Mouse (Mus musculus) cerebellum, postnatal 10 days (tissue): ENCODE results near the gene Glis1.

Source experiments
- DNase-seq, 2 experiments: peaks; one replicate each; pipeline ENCODE4 v3.0.0; 2021; ENCODE audit warnings: mixed read lengths in 2 of 2

Glis1 gene

DNA sequence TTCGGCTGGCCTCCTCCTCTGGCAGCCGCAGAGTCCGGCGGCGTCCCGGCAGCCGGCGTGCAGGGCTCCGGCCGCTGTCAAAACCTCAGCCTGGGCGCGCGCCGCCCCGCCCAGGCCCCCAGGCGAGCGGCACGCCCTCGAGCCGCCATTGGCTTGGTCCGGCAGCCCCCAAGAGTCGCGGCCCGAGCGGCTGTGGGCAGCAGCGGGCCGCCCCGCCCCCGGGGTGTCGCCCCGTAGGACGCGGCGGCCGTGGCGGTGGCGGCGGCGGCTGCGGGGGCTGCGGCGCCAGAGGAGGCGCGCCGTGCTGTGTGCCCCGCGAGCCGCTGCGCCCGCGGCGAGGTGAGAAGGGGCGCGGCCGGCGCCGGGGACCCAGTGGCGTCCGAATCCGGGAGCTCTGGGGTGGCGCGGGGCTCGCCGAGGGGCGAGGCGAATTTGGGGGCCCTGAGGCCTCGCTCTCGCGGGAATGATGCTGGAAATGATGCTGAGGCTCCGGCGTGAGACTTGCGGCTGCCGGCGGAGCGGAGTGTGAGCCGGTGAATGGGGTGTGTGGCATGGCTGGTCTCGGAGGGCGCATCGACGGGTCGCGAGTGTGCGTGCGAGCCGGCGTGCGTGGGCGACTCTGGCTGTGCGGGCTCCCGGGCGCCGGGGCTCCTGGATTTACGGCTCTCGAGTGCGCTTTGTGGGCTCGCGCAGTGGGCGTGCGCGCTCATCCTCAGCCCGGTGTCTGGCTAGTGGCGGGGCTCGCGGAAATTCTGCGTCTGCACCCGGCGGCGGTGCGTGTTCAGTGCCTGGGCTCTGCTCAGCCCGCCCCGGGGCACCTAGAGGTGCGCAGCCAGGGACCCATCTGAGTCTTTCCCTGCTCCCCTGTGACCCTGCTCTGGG, at the start of gene Glis1:
Gene Glis1 (plus strand): TSS at position 236 of the 882 bp plus-strand sequence.
- DNase-seq = peak; percentile 51 to 65

DNA sequence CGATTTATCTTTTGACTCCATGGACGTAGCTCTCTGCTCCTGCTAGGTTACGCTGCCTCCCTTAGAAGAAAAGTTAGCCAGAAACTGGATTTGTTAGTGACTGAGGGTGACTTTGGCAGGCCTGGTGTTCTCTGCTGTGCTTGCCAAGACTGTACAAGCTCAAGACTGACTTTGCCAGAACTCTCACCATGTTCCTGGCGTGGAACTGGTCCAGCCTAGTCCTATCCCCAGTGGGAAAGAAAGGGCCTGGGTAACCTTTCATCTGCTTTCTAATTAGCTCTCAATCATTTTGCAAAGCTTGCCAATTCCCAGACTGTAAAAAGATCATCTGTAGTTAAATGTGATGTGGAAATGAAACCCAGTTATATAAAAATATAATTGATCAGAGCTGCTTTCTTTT, 47.4 kb upstream of the Glis1 start:
- peak; percentile 81 to 91 for DNase-seq

DNA sequence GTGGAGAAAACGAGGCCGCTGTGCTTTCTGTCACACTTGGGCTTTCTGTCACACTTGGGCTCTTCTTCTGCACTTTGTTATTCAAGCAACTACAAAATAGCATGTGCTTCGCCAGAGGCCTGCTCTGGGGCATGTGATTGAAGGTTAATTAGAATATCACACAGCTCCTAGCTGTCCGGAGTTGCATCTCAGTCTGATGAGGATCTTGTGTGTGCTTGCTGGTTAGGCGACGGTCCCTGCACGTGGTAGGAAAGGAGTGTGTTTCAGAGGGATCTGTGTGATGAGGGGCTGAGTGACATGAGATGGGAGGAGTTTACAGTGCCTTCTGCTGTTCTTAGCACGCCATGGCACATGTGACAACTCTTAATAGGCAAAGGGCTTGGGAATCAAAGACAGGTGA, 46.9 kb upstream of the Glis1 start:
- peak; percentile 34 to 45 for DNase-seq

DNA sequence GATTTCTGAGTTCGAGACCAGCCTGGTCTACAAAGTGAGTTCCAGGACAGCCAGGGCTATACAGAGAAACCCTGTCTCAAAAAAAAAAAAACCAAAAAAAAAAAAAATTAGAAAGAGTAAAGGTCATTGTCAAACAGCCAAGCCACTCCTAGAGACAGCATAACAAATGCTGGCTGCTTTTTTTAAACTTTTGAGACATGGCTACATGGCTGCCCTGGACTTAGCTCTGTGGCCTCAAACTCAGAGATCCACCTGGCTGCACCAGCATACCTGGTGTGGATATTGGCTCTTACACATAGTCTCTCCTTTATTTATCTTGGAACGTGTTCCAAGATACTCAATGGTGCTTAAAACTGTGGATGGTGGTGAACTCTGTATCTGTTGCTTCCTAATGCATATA, 46.1 kb upstream of the Glis1 start:
- DNase-seq = no peak

DNA sequence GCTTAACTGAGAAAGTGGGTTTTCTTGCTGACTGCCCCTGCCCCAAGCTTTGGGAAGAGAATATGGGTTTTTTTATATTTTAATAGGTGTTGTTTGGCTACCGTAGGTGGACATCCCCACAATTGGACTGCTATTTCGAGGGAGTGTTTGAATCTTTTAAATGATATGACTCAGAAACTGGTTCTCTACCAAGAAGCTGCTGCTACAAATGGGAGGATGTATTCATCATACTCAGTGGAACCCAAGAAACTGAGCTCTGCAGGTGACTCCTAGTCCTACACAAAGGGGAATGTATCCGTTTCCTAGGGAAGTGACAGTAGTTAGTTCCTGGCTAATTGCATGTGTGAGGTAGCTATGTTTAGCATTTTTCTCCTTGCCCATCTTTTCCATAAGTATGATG, 45.0 kb upstream of the Glis1 start:
- no peak for DNase-seq

DNA sequence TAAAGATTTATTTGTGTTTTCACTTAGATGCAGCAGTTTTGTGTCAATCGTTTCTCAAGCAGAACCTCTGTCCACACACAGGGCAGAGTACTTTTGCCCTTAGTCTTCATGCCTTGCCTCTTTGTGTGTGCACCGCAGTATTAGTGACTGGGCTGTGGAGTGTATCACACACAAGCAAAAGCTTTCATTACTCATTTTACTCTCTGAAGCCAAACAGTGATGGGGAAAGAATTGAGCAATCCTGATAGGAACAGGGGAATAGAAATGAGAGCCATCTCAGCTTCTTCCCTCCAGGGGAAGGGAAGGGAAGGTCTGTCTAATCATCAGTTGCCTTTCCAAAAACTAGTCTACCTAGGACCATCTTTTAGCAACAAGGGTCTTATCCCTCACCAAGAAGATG, 40.6 kb upstream of the Glis1 start:
- no peak for DNase-seq

DNA sequence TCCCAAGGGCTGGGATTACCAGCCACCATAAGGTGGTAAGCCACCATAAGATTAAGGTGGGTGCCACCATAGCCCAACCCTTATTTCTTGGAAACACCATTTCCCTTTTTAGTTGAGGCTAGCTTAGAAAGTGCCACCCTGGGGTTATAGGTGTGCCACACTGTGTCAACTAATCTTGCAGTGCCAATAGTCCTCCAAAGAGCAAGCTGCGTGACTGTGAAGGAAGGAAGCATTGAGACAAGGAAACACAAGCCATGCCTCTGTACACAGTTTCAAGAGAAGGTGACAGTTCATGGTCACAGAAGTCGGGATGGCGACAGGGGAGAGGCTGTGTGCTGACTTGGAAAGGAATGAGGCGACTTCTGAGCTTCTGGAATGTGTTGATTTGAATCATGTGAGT, 14.2 kb upstream of the Glis1 start:
- DNase-seq = no peak

DNA sequence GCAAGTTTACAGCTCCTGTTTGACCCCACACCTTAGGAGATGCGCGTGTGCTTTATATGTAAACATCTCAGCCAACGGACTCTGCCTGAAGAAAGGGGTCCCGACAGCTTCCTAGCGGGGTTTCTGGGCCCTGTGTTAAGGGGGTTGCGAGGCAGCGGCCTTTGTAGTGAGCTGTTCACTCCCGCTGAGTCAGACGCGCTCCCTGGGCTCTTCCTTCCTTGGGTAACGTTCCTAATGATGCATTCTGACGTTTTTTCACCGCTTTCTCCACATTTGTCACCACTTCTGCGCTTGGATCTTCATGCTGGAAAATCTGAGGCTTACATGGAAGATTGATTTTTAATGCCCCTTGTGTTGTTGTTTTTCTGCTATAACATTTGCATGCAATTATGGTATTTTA, 12.7 kb upstream of the Glis1 start:
- DNase-seq = no peak

DNA sequence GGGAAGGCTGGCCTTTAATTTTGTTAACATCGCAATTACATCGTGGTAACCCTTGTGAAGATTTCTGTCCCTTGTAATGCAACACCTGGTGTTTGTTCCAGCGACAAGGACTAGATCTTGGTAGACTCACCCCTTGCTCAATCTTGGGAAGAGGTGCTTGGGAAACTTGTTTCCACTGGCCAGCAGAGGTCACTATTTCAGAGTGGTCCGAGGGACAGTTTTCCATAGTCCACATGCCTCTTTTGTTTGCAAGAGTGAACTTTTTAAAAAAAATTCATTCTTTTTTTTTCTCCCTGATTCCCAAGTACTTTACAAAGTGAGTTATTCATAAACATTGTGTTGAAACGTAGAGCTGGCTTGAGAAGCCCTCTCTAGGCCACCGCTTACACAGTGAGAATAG, 12.2 kb upstream of the Glis1 start:
- peak; percentile 75 to 80 for DNase-seq

DNA sequence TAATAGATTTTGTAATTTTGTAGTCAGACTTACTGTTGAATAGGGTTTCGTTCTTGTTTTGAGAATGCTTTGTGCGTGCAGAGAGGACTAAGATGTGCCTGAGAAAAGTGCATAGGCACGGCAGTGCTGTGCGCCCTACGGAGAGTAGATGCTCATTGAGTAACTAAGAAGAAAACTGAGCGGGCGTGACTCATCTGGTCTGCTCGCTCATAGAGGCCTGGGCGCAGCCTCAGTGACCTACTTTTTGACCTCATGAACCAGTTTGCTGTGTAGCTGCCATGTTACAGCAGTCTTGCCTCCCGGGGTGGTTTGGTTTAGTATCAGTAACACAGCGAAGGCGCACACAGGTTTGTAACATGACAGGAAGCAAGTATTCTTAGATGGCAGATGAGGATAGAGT, 8.8 kb upstream of the Glis1 start:
- no peak for DNase-seq

DNA sequence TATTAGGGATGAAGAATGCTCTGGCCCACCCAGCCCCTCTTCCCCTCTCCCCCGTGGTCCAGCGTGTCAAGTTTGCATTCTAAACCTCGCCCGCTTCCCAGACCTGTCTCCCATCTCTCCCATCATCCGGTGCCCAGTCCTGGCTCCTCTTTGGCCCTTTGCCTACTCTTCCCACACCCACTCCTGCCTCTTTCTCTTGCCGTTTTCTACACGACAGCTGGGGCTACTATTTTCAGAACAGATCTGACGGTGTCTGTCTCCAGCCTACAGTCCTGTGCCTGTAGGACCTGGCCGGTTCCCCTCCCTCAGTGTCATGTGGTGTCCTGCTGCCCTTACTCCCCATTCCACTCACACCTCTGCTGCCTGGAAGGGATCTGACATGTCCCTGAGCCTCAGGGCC, 7.8 kb upstream of the Glis1 start:
- peak; percentile 50 to 63 for DNase-seq

DNA sequence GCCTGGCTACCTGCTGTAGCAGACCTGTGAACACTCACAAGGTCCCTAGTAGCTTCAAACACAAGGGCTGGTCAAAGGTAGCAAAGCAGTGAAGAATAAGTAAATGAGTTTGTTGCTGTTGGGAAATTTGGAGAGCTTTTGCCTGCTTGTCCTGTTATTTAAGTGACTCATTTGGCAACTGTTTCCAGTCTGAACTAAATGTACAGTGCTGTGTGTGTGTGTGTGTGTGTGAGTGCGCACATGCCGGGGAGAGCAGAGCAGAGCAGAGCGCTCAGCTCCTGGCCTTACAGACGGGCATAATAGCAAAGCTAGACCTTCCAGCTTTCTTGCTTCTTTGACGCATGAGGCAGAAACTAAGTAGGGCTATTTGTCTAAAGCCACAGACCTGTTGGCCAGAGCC, 1.7 kb upstream of the Glis1 start:
- DNase-seq = no peak

DNA sequence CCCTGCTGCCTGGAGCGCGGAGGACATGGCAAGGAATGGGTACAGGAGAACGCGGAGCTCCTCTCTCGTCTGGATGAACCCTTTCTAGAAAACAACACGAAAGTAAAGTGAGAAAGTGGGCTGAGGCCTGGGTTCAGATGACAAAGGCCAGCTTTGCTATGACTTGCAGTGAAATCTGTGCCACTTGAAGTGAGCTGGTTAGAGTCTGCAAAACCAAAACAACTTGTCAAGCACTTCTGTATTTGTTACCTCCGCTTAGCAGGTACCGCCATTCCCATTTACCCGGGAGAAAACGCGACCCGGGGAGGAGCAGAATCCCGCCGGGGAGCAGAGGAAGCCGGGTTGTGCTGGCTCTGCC, 414 bp upstream of the Glis1 start:
- no peak for DNase-seq

DNA sequence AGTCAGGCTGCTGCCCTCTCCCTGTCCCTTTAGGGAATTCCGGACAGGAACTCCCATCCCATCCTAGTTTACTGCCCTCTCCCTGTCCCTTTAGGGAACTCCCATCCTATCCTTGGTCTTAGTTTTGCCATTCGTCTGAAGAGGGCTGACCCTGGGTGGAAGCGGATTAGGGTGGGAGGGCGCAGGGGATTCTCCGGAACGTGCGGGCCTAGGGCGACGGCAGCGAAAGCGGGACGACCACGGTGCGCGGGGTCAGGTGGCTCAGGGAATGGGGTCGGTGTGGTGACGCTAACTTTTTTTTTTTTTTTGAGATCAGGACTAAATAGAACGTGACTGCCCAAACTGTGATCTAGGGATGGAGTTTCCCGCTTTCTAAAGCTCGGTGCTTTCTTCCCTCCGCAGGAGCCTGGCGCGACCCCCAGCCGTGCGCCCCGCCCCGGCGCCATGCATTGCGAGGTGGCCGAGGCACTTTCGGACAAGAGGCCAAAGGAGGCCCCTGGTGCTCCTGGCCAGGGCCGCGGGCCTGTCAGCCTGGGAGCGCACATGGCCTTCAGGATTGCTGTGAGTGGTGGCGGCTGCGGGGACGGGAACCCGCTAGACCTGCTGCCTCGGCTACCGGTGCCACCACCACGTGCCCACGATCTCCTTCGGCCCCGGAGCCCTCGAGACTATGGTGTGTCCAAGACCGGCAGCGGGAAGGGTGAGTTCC, 1.0 kb downstream of the Glis1 start:
- DNase-seq = peak; percentile 29

DNA sequence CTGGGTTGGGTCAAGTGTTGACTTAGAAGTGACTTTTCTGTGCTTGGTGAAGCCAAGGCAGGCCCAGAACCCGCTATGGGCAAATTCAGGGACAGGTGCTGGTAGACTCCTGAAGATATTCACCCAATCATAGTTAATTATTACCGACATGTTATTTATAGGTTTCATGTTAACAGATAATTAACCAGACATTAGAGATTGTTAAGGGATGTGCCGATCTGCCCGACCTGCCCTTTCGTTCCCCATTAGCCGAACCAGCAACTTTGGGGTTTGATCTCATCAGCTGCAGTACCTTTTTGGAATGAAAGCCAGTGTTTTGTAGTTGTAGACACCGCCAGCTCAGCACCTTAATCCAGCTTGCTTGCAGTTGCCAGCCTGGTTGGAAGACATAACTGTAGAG, 2.1 kb downstream of the Glis1 start:
- no peak for DNase-seq

DNA sequence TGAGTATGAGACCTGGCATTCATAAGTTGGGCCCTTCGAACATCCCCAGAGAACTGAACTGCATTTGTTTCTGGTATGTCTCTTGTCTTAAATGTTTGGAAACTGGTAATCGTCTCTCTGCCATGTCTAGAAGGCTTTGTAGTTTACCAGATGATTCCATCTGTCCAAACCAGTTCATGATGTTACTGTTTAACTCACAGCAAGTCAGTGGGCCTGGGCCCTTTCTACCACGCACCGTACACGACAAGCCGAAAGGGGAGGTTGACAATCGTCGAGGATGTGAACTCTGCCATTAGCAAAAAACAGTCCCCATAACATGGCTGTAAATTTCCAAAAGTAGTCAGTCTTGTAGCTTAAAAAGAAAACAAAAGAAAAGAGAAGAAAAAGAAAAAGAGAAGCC, 4.3 kb downstream of the Glis1 start:
- DNase-seq = no peak

DNA sequence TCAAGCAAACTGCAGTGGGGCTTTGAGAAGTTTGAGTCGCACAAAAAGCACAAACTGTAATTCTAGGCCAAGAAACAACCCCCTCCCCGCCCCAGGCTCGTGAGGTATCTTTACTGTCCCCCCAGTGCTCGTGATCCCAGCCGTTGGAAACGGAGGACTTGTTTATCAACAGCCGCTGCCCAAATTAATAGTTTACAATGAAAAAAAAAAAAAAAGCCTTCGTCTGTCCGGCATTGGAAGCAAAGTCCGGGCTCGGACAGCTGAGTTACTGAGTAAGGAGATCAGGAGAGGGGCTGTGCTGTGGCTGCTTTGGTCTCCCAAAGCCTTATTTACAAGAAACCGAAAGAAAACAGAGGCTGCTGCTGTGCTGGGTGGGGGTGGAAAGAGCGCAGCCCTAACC, 5.9 kb downstream of the Glis1 start:
- DNase-seq = no peak

DNA sequence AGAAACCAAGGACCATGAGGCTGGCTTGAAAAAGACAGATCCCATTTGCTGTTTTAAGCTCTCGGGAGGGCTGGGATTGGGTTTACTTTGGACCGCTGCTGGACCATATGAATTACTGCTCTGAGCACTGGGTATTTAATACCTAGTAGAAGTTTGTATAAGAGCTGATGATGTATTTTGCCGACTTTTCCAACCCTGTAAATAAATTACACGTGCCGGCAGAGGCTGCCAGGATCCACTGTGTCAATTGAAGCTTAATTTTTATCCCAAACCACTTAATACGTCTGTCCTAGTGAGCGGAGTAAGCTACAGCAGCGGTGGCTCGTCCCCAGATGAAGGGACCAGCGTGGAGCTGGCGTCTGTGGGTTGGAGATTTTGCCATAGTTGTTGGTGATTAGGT, 7.9 kb downstream of the Glis1 start:
- DNase-seq = no peak

DNA sequence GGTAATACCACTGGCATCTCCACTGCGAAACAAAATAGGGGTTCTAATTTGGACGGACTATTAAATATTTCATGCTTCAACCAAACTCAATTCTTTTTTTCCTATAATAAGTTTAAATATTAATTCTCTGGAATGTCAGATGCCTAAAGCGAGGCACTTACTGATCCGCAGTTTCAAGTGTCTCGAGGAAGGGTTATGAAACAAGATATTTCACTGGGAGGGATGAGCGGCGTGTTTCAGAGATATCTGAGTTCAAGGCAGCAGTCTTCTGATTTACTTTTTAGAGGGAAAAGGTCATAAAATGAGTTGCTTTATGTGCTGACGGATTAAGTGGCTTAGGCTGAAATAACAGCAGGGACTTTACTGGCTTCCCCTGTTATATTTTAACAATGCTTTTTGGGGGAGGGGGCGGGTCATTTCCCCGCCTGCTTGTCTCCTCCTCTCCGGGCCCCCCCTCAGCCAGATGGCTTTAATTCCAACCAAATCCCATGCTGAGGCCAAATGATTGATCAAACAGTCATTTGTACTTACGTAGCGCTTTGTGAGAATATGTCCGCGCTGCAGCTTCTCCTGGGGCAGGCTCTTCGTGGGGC, 8.6 kb downstream of the Glis1 start:
- DNase-seq = no peak

DNA sequence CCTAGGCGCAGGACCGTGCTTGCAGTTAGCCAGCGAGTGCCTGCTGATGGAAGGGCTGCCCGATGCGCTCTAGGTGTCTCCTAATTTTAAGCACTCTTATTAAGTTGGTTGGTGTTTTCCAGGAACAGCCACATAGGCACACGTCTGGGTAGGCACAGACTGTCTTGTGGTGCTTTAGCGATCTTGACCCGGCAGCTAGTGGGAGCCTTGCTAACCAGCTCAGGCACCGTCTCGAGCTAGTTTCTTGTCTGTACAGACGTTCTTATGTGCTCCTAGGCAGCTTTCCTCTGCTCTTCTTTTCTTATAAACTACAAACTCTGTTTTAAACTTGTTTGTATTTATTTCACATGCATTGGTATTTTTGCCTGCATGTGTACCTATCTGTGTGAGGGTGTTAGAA, 9.2 kb downstream of the Glis1 start:
- DNase-seq = no peak

DNA sequence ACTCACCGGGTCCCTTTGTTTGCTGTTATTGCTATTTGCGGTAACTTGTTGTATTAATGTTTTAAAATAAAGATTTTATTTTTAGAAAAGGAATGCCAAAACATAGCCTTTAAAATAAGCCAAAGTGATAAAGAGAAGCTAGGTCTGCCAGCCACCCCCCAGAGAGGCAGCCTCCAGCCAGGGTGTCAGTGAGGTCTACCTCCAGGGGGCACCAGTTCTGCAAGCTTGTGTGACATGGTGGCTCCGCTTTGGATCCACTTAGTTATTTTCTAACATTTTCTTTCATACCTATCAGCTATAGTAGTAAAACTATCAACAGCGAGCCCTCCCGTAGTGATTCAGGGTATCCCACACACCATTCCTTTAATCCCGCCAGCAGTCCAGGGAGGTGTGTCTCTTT, 14.1 kb downstream of the Glis1 start:
- peak; percentile 52 to 56 for DNase-seq

DNA sequence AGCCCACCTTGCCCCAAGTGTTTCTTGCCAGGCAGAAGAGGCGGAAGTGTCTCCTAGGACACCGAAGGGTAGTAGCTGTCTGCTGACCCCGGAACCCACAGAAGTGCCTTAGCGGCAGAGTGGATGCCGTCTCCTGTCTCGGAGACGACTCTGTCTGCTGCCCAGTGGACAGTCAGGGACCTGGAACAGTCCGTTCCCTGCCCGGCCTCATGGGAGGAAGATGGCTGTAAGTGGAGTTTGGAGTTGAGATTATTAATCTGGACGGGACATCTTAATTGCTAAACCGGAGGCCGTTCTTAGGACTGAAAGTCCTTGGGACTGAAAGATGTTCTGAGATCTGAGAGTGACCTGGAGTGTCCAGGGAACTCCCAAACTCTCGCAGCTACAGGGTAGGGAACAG, 15.1 kb downstream of the Glis1 start:
- no peak for DNase-seq

DNA sequence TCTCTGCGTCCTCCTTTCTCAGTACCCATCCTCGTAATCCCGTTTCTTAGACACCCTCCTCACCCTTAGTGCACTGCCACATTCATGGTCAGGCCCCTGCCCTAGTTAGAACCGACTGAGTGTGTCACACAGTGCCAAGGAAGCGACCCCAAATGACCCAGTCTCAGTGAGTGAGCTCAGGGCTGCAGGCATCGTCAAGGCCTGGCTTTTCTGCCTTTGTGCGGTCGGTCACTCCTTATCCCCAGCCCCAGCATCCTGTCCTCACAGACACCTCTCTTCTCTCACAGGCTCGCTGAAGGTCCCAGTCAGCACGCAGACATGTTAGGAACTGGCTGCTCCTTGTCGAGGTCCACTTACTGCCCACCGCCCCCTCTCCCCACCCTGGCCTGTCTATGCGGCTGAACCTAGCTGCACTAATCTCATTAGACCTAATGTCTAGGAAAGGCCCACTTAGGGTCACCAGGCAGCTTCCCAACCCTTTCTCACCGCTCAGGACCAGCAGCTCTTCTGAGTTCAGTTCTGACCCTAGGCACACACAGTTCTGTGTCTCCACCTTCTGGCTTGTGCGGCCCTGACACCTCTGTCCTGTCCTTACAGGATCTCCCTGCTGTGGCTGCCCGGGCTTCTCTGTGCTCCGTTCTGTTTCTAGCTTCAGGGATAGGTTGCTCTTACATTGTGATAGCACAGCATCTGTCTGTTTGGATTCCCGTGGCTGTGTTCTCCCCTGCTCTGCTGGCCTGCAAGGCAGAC, 18.1 kb downstream of the Glis1 start:
- DNase-seq = peak; percentile 31 to 39
